Mouse (Mus musculus) kidney, postnatal 25 days (tissue): ENCODE results near the gene Sptssb.
A peak's percentile ranks its signal among the peaks of the same experiment; 100 is the strongest.

Experiments used
- DNase-seq, 2 experiments: peaks; one replicate each; pipeline ENCODE4 v3.0.0; 2021; ENCODE audit warnings: mixed read lengths in 2 of 2

Sptssb gene

GRCm38 (mm10) chr3:69859858-69860588, at the start of gene Sptssb:
Gene Sptssb, minus strand, starts transcription at chr3:69859940.
- peak; percentile 71 to 76 for DNase-seq

DNA sequence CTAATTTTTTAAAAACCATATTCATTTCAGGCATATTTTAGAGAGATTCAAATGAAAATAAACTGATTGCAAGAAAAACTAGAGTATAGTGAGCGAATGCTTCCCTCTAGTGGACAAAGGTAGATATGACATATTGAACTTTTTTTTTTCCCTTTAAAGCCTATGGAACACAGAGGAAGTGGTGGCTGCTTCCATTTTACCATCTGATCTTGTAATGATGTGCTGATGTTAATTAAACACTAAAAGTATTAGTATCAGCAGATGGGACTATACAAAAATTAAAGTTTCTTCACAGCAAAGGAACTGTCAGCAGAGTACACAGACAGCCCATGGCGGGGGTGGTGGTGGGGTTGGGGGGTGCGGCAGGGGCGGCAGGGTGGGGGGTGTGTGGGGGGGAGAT, 48.3 kb upstream of the Sptssb start:
- DNase-seq = no peak

DNA sequence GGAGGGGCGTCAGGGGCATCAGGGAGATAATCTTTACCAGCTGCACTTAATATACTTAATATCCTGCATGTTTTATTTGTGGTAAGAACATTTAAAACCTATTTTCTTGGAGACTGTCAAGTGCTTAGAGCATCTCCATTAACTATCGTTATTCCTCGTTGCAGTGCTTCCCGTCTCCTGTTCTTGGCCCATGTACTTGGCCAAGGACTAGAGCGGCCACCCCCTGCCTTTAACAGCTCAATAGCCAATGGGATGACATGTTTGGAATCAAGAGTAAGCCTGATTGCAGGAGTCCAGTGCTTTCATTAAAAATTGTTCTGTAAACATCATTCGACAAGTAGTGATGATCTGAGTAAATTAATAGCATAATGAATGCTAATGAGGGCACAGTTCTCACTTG, 47.8 kb upstream of the Sptssb start:
- DNase-seq = no peak

DNA sequence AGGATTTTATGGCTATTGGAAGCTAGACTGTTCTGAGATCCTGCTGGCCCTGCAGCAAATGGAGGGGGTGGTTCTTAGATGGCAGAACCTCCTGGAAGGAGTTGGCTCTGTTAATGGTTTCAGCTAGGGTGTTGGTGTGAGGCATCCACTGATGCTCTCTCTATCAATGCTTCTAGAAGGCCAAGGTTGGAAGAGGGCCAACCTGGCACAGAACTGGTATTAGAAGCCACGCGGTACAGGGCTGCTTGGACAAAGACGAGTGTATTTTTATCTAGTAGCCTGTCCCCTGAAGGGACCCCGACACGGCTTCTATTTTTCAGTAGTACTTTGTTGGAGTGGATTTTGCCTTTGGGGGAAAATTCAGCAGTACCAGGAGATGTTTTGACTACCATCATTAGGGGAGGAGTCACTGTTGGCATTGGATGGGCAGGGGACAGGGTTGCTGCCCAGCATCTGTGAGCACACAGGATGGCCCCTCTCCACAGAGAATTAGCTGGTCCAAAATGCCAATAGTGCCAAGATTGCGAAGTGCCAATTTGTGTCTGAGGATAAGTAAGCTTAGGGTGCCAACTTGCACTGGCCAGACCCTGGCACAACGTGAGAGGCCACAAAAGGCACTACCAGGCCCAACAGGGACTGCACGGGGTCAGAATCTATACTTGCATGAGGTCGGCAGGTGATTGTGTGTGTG, 43.2 kb upstream of the Sptssb start:
- DNase-seq = no peak

DNA sequence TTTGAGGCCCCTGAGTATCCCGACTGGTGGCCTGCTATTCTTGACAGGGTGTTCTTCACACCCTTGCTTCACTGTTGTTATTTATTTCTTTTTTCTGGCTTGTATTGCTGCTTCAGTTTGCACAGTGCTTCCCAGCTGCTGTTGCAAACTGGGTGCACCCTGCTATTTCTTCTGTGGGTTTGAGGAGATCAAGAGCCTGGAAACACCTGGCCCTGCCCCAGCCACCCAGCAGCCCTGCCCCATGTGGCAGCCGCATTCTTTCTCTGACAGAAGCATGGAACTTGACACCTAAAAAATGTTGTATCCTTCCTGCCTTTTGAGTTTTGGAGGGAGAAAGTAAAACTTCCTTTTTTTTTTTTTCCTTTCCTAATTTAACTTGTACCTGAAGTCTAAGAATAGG, 42.6 kb upstream of the Sptssb start:
- no peak for DNase-seq

GRCm38 (mm10) chr3:69901874-69902381, 42.2 kb upstream of the Sptssb start:
- no peak for DNase-seq

DNA sequence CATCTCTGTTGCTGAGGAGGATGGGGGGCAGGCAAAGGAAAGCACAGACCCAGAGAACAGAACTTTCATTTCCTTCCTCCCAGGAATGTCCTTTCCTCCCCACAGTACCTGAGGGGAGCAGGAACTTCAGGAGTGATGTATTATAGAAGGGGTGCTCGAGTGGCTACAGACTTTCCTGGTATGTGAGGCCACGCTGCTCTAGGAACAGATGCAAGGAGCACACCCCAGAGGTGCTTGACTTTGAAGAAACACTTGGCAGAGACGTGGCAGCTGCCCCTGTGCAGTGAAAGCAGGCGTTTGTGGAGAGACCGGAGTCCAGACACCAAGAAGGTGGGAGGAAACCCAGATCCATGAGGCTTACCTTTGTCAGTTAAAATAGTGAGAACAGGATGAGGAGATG, 40.6 kb upstream of the Sptssb start:
- DNase-seq = no peak

GRCm38 (mm10) chr3:69897917-69898594, 38.3 kb upstream of the Sptssb start:
- peak in 1 of 2 experiments; percentile 52 for DNase-seq

- no peak for DNase-seq
Measured at GRCm38 (mm10) chr3:69895516-69895915, 35.8 kb upstream of the Sptssb start.

GRCm38 (mm10) chr3:69892187-69893094, 32.7 kb upstream of the Sptssb start:
- DNase-seq = no peak

DNA sequence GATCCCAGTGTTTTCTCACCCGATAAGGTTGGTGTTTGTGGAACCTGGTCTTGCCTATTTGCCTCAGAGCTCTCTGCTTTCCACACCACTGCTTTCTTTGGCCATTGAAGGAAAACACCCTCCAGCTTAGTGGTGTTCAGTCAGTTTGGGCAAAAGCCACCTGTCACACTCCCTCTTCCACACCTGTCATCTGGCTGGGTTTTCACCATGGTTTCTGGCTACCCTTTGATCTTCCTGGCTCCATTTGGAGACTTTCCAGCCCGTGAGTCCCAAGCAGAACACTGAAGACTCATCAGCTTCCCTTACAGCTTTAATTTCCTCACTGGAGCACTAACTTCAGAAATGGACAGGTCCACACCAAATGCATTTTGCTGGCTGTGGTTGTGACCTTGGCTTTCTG, 26.1 kb upstream of the Sptssb start:
- DNase-seq = peak in 1 of 2 experiments; percentile 8

DNA sequence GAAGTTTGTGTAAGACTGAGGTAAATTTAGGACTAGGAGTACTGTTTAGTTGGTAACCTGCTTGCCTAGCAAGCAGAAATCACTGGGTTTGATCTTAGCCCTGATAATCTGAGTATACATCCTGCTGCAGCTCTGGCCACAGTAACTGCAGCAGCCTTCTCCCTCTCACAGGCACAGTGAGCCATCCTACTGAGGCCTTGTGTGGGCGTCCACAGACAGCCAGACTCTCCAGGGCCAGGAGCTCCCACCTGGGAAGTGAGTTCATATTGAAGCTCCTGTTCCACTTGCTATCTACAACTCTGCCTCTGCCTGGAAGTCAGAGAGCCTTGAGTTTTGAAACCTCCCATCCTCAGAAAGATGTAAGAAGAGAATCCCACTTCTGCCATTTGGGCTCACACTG, 24.0 kb upstream of the Sptssb start:
- DNase-seq = no peak

- DNase-seq = no peak
Measured at GRCm38 (mm10) chr3:69877538-69877937, 17.8 kb upstream of the Sptssb start.

GRCm38 (mm10) chr3:69874721-69875120, 15.0 kb upstream of the Sptssb start:
- no peak for DNase-seq

- DNase-seq = no peak
Measured at GRCm38 (mm10) chr3:69872661-69873327, 13.1 kb upstream of the Sptssb start.

- DNase-seq = no peak
Measured at GRCm38 (mm10) chr3:69871174-69871573, 11.4 kb upstream of the Sptssb start.

- no peak for DNase-seq
Measured at GRCm38 (mm10) chr3:69869702-69870101, 10.0 kb upstream of the Sptssb start.

DNA sequence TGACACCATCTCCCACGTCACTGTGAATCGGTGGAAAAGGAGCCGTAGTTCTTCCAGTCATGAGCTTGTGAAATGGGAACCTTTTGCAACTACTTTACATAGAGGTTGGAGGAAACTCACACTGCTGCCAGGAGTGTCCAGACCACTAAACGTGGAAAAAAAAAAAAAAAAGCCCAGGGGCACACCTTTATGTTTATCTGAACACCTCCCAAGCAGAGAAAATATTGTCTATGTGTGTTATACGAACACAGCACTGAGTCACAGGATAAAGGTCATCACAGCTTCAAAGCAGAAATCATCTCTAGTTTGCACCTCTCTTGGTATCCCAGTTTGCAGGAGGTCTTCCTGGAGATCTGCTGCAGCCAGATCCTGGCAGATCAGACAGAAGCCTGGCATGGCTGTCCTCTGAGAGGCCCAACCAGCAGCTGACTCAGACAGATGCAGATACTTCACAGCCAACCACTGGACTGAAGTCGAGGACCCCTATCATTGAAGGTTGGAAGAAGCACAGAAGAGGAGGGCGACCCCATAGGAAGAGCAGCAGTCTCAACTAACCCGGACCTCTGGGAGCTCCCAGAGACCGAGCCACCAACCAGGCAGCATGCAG, 2.2 kb upstream of the Sptssb start:
- no peak for DNase-seq

DNA sequence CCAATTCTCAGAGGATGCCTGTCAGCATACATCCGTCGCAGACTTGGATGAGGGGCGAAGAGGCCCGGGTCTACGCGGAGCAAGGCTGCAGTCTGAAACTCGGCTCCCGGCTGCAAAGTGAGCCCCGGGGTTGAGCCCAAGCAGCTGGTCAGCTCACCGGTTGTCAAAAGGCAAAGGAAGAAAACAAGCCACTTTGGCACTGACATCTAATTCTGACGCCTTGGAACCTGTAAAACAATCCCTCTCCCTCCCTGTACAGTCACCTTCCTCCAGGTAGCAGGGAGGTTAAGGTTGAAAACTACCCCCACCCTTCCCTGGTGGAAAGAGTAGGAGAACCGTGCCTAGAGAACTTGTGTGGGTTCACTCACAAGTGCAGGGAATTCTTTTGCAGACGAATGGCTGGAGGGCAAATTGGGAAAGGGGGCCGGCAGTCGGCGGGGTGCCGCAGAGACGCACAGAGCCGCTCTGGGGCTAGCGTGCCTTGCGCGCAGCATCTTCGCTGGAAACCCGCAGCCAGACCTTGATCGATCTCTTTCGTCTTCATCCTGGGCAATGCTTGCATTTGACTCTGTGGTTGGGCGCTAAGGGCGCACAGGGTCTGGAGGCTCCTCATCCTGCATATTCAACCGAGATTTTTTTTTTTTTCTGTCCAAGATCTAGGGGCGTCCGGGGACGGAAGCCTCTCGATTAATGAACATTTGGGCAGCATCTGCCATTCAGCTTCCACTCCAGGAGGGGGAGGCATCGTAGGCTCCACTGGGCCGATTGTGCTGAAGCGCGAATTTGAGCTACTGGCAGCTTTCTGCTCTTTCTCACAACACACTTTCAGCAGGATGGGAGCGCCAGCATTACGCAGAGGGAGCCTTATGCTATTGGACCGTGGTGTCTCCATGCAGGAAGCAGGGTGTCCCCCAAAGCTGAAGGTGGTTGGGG, 1.1 kb upstream of the Sptssb start:
- DNase-seq = peak in 1 of 2 experiments; percentile 10

GRCm38 (mm10) chr3:69839485-69839884, 20.3 kb downstream of the Sptssb start:
- DNase-seq = no peak
